Mouse (Mus musculus): ENCODE data around the gene Dqx1.

DNA sequence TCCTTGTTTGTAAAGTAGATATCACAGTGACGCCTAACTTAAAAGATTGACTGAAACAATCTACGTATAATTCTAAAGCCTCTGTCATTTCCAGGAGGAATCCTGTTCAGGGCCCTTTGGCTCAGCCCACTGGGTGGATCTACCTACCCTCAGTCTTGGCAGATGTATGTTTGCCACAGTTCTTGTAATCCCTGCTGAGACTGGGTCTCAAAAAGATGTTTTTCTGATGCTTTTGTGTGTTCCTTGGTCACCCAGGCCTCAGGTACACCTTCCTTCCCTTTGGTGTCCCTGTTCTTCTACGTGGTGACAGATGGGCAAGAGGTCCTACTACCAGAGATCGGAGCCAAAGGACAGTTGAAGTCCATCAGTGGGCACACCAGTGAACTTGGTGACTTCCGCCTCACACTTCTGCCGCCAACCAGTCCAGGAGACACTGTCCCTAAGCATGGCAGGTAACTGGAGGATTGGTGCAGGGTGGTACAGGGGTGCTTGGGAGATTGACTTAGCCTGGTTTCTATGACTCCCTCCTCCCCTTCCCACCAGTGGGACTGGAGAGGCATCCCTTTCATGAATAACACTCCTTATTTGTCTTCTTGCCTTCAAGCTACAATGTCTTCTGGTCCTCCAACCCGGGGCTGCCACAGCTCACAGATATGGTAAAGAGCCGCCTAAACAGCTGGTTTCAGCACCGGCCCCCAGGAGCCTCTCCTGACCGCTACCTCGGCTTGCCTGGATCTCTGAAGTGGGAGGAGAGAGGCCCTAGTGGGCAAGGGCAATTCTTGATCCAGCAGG, 58.9 kb downstream of the Dqx1 start:
- TF ChIP-seq CTCF (IDR thresholded peaks at IDR 0.05; ENCODE audit: borderline replicate concordance, insufficient read depth, low read length) (no peak), POLR2A (IDR thresholded peaks at IDR 0.05; ENCODE audit: low read depth, low read length) (peak; percentile 17; the same call in 1 of the 2 replicates)
